Mouse (Mus musculus) midbrain, embryonic 11.5 days (tissue): ENCODE data around the gene Greb1. TPM values are rescaled to one million over a fixed set of nuclear protein-coding genes. Genes with fewer than 3 reads are reported as not detected.
A peak's percentile ranks its signal among the peaks of the same experiment; 100 is the strongest.

Source experiments
- ATAC-seq: fragments of 200-750 bp; cut with Nextera tagmentation; 2 replicates; pipeline ENCODE4 v1.8.0; 2017; ENCODE audit warnings: moderate TSS enrichment, moderate library complexity; ENCODE audit not compliant: low FRiP score
- DNase-seq: peaks from one replicate; pipeline ENCODE4 v3.0.0; 2015; ENCODE audit warnings: low spot score; ENCODE audit errors: missing footprints
- H3K27ac ChIP-seq: fragments of 300-500 bp; sonication (generic); 2 replicates; pipeline ENCODE4 v1.5.1; 2014; ENCODE audit warnings: low read depth, low read length
- H3K27me3 ChIP-seq: fragments of 300-500 bp; sonication (generic); 2 replicates; pipeline ENCODE4 v1.6.1; 2014; ENCODE audit warnings: mild to moderate bottlenecking, low read length, moderate library complexity, mixed read lengths; ENCODE audit not compliant: control insufficient read depth, insufficient read depth
- H3K36me3 ChIP-seq: fragments of 300-500 bp; sonication (generic); 2 replicates; pipeline ENCODE4 v1.6.1; 2014; ENCODE audit warnings: mild to moderate bottlenecking, low read length, moderate library complexity, mixed read lengths; ENCODE audit not compliant: control insufficient read depth, insufficient read depth
- H3K4me1 ChIP-seq: fragments of 300-500 bp; sonication (generic); 2 replicates; pipeline ENCODE4 v1.6.1; 2014; ENCODE audit warnings: low read length; ENCODE audit not compliant: control insufficient read depth, insufficient read depth
- H3K4me2 ChIP-seq: fragments of 300-500 bp; sonication (generic); 2 replicates; pipeline ENCODE4 v1.6.1; 2014; ENCODE audit warnings: mild to moderate bottlenecking, moderate library complexity
- H3K4me3 ChIP-seq: fragments of 300-500 bp; sonication (generic); 2 replicates; pipeline ENCODE4 v1.5.1; 2014; ENCODE audit warnings: low read depth, low read length
- H3K9ac ChIP-seq: fragments of 300-500 bp; sonication (generic); 2 replicates; pipeline ENCODE4 v1.6.1; 2014; ENCODE audit warnings: low read length
- H3K9me3 ChIP-seq: fragments of 300-500 bp; sonication (generic); 2 replicates; pipeline ENCODE4 v1.6.1; 2016; ENCODE audit warnings: low read length; ENCODE audit not compliant: control insufficient read depth
- WGBS: fragments of 180-500 bp; shearing (Covaris S2); extraction: QIAGEN DNeasy Blood & Tissue Kit; methylation state at CpG from one replicate; pipeline ENCODE4 v1.1.7; 2014; 5-methylcytosine and 5-hydroxymethylcytosine counted together
- polyA plus RNA-seq: library from polyadenylated mRNA; unstranded; fragments of >200 nt; fragmentation: Nextera tagmentation; extraction: Ambion mirVana; gene quantifications from 2 replicates; pipeline ENCODE4 v1.2.1, GENCODE M21; 2014

Greb1 gene
- 11.3 and 15.4 TPM in 2 replicates for polyA plus RNA-seq

- Histone ChIP-seq H3K36me3 (no peaks in the 10 kb centered on the region), H3K4me3 (peak within 1 kb of the TSS; percentile 71), H3K27me3 (no peaks in the 10 kb centered on the region), H3K27ac (peak within 1 kb of the TSS; percentile 72), H3K9me3 (no peaks in the 10 kb centered on the region), H3K4me1 (peaks cover 37% of the 10 kb centered on the region), H3K9ac (peak within 1 kb of the TSS; percentile 92), H3K4me2 (peak within 1 kb of the TSS; percentile 85)
- peak; percentile 96 for DNase-seq
- ATAC-seq, result peak; percentile 74
- under 1% methylated on average over 51 of the region's 53 CpGs for WGBS
Measured at GRCm38 (mm10) chr12:16800259-16800958, at the start of gene Greb1. Gene Greb1, minus strand, starts transcription at chr12:16800886.

DNA sequence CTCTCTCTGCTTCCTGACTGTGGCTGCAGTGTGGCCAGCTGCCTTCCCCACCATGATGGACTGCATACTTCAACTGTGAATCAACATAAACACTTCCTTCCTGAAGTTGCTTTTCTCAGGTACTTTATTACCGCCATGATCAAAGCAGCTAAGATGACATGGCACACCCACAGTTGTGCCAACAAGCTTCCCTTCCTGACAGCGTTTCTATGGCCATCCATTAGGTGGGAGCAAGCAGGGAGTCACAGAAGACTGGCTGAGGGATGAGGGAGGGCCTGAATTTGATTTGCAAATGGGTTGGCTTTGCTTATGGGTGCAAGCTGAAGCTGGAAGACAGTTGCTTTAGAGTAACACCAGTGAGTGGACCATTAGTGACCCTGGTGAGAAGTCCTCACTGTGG lies 49.1 kb upstream of the Greb1 start:
- no peak overlapping the region for H3K27ac ChIP-seq

DNA sequence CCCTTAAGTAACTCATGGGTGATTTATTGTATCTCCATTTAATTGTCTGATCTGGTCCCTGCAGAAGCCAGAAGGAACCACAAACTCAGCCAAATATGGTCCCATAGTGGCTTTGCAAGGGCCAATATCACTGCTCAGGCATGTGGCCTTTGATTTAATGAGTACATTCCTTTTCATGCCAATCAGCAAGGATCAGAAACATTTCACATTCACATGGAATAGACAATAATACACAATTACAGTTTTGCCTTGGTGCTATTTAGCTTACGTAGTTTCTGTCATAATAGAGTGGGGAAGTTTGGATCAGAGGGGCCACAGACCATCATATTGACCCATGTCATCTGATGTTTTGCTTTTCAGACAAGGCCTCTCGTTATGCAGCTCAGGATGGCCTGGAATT lies 47.8 kb upstream of the Greb1 start:
- Histone ChIP-seq H3K9ac (no peak overlapping the region), H3K4me3 (no peak overlapping the region), H3K27ac (no peak overlapping the region), H3K4me1 (peaks cover 5% of the 10 kb centered on the region; the same call in 1 of the 2 replicates), H3K36me3 (no peaks in the 10 kb centered on the region), H3K27me3 (no peaks in the 10 kb centered on the region), H3K4me2 (no peak overlapping the region), H3K9me3 (no peaks in the 10 kb centered on the region)
- ATAC-seq (no peak), DNase-seq (no peak)
- WGBS, result 84% methylated on average over 2 of the region's 2 CpGs

More for the DNA sequence above, 49.1 kb upstream of the Greb1 start:
- DNase-seq (no peak), ATAC-seq (no peak)
- no peaks in the 10 kb centered on the region for H3K9me3 ChIP-seq
- H3K4me1 ChIP-seq, result peaks cover 5% of the 10 kb centered on the region; the same call in 1 of the 2 replicates
- WGBS, result 67% methylated on average over 2 of the region's 2 CpGs
- H3K27me3 ChIP-seq, result no peaks in the 10 kb centered on the region
- H3K4me2 ChIP-seq, result no peak overlapping the region
- no peaks in the 10 kb centered on the region for H3K36me3 ChIP-seq
- H3K4me3 ChIP-seq, result no peak overlapping the region
- H3K9ac ChIP-seq, result no peak overlapping the region

- Histone ChIP-seq H3K4me1 (peaks cover 5% of the 10 kb centered on the region; the same call in 1 of the 2 replicates), H3K27me3 (no peaks in the 10 kb centered on the region), H3K4me2 (no peak overlapping the region), H3K27ac (no peak overlapping the region), H3K9ac (no peak overlapping the region), H3K36me3 (no peaks in the 10 kb centered on the region), H3K4me3 (no peak overlapping the region), H3K9me3 (no peaks in the 10 kb centered on the region)
- 91% methylated on average over 4 of the region's 4 CpGs for WGBS
- DNase-seq, result no peak
- no peak for ATAC-seq
Measured at GRCm38 (mm10) chr12:16847204-16847792, 46.6 kb upstream of the Greb1 start.

GRCm38 (mm10) chr12:16844623-16845592 lies 44.2 kb upstream of the Greb1 start:
- H3K9me3 ChIP-seq, result no peaks in the 10 kb centered on the region
- no peak overlapping the region for H3K9ac ChIP-seq
- H3K4me1 ChIP-seq, result no peaks in the 10 kb centered on the region
- 78% methylated on average over 14 of the region's 14 CpGs for WGBS
- no peak overlapping the region for H3K27ac ChIP-seq
- no peak for DNase-seq
- H3K27me3 ChIP-seq, result no peaks in the 10 kb centered on the region
- H3K4me2 ChIP-seq, result no peak overlapping the region
- no peaks in the 10 kb centered on the region for H3K36me3 ChIP-seq
- no peak for ATAC-seq
- H3K4me3 ChIP-seq, result no peak overlapping the region

DNA sequence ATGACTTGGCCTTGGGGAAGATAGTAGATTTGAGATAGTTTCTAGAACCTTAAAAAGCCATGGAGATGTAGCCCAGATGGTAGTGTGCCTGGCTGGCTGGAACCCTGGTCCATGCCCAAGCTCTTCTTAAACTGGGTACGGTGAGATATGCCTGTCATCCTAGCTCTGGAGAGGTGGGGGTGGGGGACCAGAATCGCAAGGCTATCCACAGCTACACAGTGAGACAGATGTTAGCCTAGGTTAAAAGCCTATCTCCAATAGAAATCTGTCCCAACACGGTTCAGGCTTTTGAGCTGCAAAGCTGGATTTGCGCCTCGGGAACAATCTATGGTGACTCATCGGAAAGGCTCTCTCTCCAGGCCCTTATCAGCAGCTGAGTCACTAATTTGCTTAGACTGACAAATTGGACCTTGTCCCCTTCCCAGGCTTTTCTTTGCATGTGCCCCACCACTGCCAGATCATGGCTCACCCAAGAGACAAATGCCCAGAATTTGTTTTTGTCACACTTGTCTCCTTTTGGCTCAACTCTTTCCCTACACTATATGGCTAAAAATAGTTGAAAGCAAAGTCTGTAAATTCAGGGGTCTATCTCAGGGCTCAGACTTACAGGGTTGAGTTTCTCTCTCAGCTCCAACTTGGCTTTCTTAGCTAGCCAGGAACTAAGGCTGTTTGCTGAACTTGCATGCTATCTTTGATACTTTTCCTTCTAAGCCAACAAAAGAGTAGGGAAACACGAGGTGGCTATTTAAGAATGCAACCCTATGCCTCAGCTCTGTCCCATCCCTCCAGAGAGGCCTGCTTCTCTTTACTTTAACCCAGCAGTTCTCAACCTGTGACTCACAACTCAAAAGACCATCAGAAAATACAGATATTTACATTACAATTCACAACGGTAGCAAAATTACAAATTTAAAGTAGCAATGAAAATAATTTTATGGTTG lies 40.4 kb upstream of the Greb1 start:
- H3K9me3 ChIP-seq, result no peaks in the 10 kb centered on the region
- no peak overlapping the region for H3K9ac ChIP-seq
- H3K36me3 ChIP-seq, result no peaks in the 10 kb centered on the region
- no peaks in the 10 kb centered on the region for H3K4me1 ChIP-seq
- DNase-seq (no peak), ATAC-seq (no peak)
- WGBS, result 78% methylated on average over 8 of the region's 8 CpGs
- no peak overlapping the region for H3K4me3 ChIP-seq
- H3K27ac ChIP-seq, result no peak overlapping the region
- no peak overlapping the region for H3K4me2 ChIP-seq
- H3K27me3 ChIP-seq, result no peaks in the 10 kb centered on the region

GRCm38 (mm10) chr12:16837766-16838165 lies 37.1 kb upstream of the Greb1 start:
- Histone ChIP-seq H3K36me3 (no peaks in the 10 kb centered on the region), H3K9ac (no peak overlapping the region), H3K27ac (no peak overlapping the region), H3K4me3 (no peak overlapping the region), H3K27me3 (no peaks in the 10 kb centered on the region), H3K4me2 (no peak overlapping the region), H3K9me3 (no peaks in the 10 kb centered on the region), H3K4me1 (no peaks in the 10 kb centered on the region)
- no peak for DNase-seq
- ATAC-seq, result no peak
- WGBS, result 93% methylated on average over 4 of the region's 4 CpGs

GRCm38 (mm10) chr12:16836188-16836587 lies 35.5 kb upstream of the Greb1 start:
- WGBS, result 84% methylated on average over 9 of the region's 9 CpGs
- no peaks in the 10 kb centered on the region for H3K4me1 ChIP-seq
- H3K4me3 ChIP-seq, result no peak overlapping the region
- DNase-seq (no peak), ATAC-seq (no peak)
- H3K9me3 ChIP-seq, result no peaks in the 10 kb centered on the region
- no peaks in the 10 kb centered on the region for H3K36me3 ChIP-seq
- no peaks in the 10 kb centered on the region for H3K27me3 ChIP-seq
- H3K27ac ChIP-seq, result no peak overlapping the region
- no peak overlapping the region for H3K4me2 ChIP-seq
- no peak overlapping the region for H3K9ac ChIP-seq
